Mouse (Mus musculus): ENCODE results near the gene Dexi. TPM values are rescaled to one million over a fixed set of nuclear protein-coding genes. Genes with fewer than 3 reads are reported as not detected.

Dexi gene
- 8.0 and 8.5 TPM in 2 replicates for polyA plus RNA-seq (2015; fragmentation: Nextera tagmentation; extraction: Ambion mirVana)

DNA sequence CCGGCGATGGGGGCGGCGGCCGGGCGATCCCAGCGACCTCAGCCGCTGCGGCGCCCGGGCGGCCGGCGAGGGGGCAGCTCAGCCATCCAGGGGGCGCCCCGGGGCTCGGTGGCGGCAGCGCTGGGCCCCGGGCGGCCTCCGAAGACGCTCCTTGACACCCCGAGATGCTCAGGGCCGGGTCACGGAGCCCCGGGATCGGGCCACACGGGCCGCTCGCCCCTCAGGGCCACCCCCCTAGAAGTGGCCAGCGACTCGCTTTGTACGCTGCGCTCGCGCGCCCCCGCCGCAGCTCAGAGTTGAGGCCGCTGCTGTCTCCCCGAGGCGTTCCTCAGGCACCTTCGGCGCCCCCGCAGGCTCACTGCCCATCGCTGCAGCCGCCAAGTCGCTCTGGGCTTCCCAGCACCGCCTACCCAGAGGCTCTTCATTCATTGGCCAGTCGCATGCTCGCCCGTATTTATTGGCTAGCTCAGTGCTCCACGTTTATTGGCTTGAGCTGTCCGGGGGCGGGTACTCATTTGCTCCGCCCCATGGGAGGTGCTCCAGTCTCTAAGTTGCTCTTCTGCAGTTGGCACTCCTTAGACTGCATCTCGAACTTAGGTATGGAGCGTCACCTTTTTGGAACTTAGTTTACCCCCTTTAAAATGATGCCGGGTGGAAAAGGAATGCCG, at the start of gene Dexi:
Gene Dexi (minus strand): TSS at position 357 of the 668 bp plus-strand sequence.

DNA sequence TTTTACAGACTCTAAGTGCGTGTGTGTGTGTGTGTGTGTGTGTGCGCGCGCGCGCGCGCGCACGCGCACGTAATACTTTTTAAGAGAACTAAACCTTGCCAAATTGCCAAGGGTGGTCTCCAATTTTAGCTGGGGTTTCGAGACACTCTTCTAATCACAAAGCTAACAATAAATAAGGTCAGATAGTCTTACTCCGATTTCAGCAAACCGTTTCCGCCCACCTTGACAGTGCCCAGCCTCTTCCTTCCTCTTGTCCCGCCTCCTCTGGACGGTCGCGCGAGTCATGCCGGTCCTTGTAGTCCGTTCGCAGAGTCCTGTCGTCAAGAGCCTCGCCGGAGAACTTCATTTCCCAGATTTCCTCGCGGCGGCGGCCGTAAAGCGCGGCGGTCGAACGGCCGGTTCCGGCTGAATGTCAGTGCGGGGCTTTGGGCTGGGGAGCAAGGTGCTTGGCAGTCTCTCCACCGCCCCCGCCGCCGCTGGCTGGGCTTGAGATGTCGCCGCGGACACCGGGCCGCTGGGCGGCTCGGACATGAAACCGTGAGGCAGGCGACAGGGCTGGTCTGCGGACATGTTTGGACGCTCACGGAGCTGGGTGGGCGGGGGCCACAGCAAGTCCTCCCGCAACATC, 2.3 kb upstream of the Dexi start, which contains the start of gene Clec16a:
Gene Clec16a (plus strand): TSS at position 345 of the 628 bp plus-strand sequence.

DNA sequence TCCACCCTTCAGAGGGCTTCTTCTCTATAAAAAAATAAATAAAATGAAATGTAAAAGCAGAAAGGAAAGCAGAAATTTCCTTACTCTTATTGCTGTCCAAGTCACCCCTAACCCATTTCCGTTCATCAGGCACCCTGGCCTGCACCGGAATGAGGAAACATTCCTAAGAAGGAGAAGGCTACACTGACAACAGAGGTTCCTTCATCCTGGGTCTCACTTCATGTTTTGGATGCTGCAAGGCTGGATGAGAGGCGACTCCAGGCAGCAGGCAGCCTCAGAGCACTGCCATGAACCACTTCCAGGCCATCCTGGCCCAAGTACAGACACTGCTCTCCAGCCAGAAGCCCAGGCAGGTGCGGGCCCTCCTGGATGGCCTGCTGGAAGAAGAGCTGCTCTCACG, 63.0 kb downstream of the Dexi start, which contains the start of gene Ciita:
Gene Ciita (plus strand): TSS at position 203 of the 400 bp plus-strand sequence.

Other genes starting within 250 kb of the Dexi start
- 11.3 and 14.2 TPM in 2 replicates for gene Emp2, start 229.1 kb downstream of the Dexi start, polyA plus RNA-seq (2015; fragmentation: Nextera tagmentation; extraction: Ambion mirVana)
- gene Tekt5, start 147.6 kb downstream of the Dexi start, polyA plus RNA-seq (2015; fragmentation: Nextera tagmentation; extraction: Ambion mirVana): 0.49 and 0.84 TPM in 2 replicates
- 33.2 and 33.8 TPM in 2 replicates for gene Nubp1, start 131.1 kb downstream of the Dexi start, polyA plus RNA-seq (2015; fragmentation: Nextera tagmentation; extraction: Ambion mirVana)
- 0.30 and 0.35 TPM in 2 replicates for gene Tvp23a, start 95.7 kb downstream of the Dexi start, polyA plus RNA-seq (2015; fragmentation: Nextera tagmentation; extraction: Ambion mirVana)
- gene Ciita, start 63.0 kb downstream of the Dexi start, polyA plus RNA-seq (2015; fragmentation: Nextera tagmentation; extraction: Ambion mirVana): 1.4 and 1.6 TPM in 2 replicates
- 17.6 and 22.6 TPM in 2 replicates for gene Clec16a, start 2.3 kb upstream of the Dexi start, polyA plus RNA-seq (2015; fragmentation: Nextera tagmentation; extraction: Ambion mirVana)
- 2.5 and 3.7 TPM in 2 replicates for gene Socs1, start 242.5 kb upstream of the Dexi start, polyA plus RNA-seq (2015; fragmentation: Nextera tagmentation; extraction: Ambion mirVana)
- gene Tnp2, start 245.6 kb upstream of the Dexi start, polyA plus RNA-seq (2015; fragmentation: Nextera tagmentation; extraction: Ambion mirVana): not detected in 2 replicates
- gene Prm3, start 247.9 kb upstream of the Dexi start, polyA plus RNA-seq (2015; fragmentation: Nextera tagmentation; extraction: Ambion mirVana): not detected in 2 replicates

Measured in spleen, postnatal 0 days (tissue).